Mouse (Mus musculus) lung, postnatal 4 days (tissue): ENCODE measurements around the gene Rnf44.

Experiments
- DNase-seq, 2 experiments: peaks; one replicate each; pipeline ENCODE4 v3.0.0; 2021

Gene Rnf44

GRCm38 (mm10) chr13:54693558-54694347 is at the start of gene Rnf44:
Rnf44 (minus strand) TSS chr13:54693907.
- DNase-seq: peak; percentile 99 to 100

GRCm38 (mm10) chr13:54738213-54738601 is 44.5 kb upstream of the Rnf44 start:
- no peak for DNase-seq

GRCm38 (mm10) chr13:54737488-54738212 is 43.9 kb upstream of the Rnf44 start:
- peak in 1 of 2 experiments; percentile 30 for DNase-seq

- DNase-seq: no peak
Observed at GRCm38 (mm10) chr13:54736931-54737330, 43.2 kb upstream of the Rnf44 start.

- no peak for DNase-seq
Observed at GRCm38 (mm10) chr13:54726131-54726530, 32.4 kb upstream of the Rnf44 start.

GRCm38 (mm10) chr13:54723143-54723542 is 29.4 kb upstream of the Rnf44 start:
- no peak for DNase-seq

- peak in 1 of 2 experiments; percentile 38 for DNase-seq
Observed at GRCm38 (mm10) chr13:54716916-54717315, 23.2 kb upstream of the Rnf44 start.

GRCm38 (mm10) chr13:54714996-54715395 is 21.3 kb upstream of the Rnf44 start:
- no peak for DNase-seq

- no peak for DNase-seq
Observed at GRCm38 (mm10) chr13:54714393-54714792, 20.7 kb upstream of the Rnf44 start.

GRCm38 (mm10) chr13:54710866-54711265 is 17.2 kb upstream of the Rnf44 start:
- no peak for DNase-seq

- DNase-seq: no peak
Observed at GRCm38 (mm10) chr13:54704890-54705289, 11.2 kb upstream of the Rnf44 start.

- no peak for DNase-seq
Observed at GRCm38 (mm10) chr13:54702507-54702906, 8.8 kb upstream of the Rnf44 start.

GRCm38 (mm10) chr13:54701243-54701642 is 7.5 kb upstream of the Rnf44 start, which contains the start of gene Cdhr2:
Cdhr2 (plus strand) TSS chr13:54701461.
- no peak for DNase-seq

GRCm38 (mm10) chr13:54695479-54696230 is 1.9 kb upstream of the Rnf44 start:
- no peak for DNase-seq

GRCm38 (mm10) chr13:54694348-54695060 is 797 bp upstream of the Rnf44 start:
- no peak for DNase-seq

- DNase-seq: no peak
Observed at GRCm38 (mm10) chr13:54692711-54693557, 773 bp downstream of the Rnf44 start.

- DNase-seq: peak; percentile 24 to 32
Observed at GRCm38 (mm10) chr13:54691737-54692136, 2.0 kb downstream of the Rnf44 start.

- DNase-seq: no peak
Observed at GRCm38 (mm10) chr13:54690151-54690740, 3.5 kb downstream of the Rnf44 start.

GRCm38 (mm10) chr13:54687575-54688424 is 5.9 kb downstream of the Rnf44 start:
- DNase-seq: peak; percentile 98 to 99

- peak; percentile 85 to 88 for DNase-seq
Observed at GRCm38 (mm10) chr13:54687096-54687495, 6.6 kb downstream of the Rnf44 start.
